9 mouse cellular contexts compared by ENCODE assay signal in genomic region chr13:44758750-44759149, GRCm38 (mm10). TPM values are rescaled to one million over a fixed set of nuclear protein-coding genes. Genes with fewer than 3 reads are reported as not detected.
DNase-seq lines count a peak whose midpoint lies in the region; ATAC-seq and TF ChIP-seq lines count a peak whose summit lies in the region.
"Had no signal": no experiment of that assay in that cellular context is flagged by ENCODE, and none has a peak within 500 bp of the region (broad histone marks: within the 10 kb centered on the region; RNA-seq: fewer than 3 reads in every experiment).

No protein-coding gene starts in this region.

- no peak for TF ChIP-seq POLR2A in CH12.LX (IDR thresholded peaks at IDR 0.05; ENCODE audit: low read depth, low read length)

- TF ChIP-seq CTCF in kidney, postnatal 0 days (IDR thresholded peaks at IDR 0.05; ENCODE audit: low read depth): peak; percentile 42; the same call in 1 of the 2 replicates
- TF ChIP-seq CTCF in CH12.LX (conservative IDR thresholded peaks at IDR 0.05 in 1 of 2, IDR thresholded peaks at IDR 0.05 in 1 of 2; ENCODE audit: low read depth in 2 of 2, low read length in 2 of 2): peak in 1 of 2 experiments; percentile 82; a peak in 2 of 4 replicates

- H3K9ac ChIP-seq in kidney, postnatal 0 days (ENCODE audit: low read depth, low read length): no peak overlapping the region
- H3K9ac ChIP-seq in kidney, embryonic 14.5 days (ENCODE audit: low read depth, low read length): no peak overlapping the region
- no peak overlapping the region for H3K9ac ChIP-seq in CH12.LX (ENCODE audit: insufficient read depth, low read depth)
- H3K9ac ChIP-seq in midbrain, embryonic 14.5 days (replicated peaks; ENCODE audit: low read length): no peak overlapping the region
- H3K9ac ChIP-seq: embryonic facial prominence, embryonic 13.5 days; neural tube, embryonic 13.5 days had no signal

- in situ Hi-C loops in CH12.LX (cut with MboI; ENCODE audit: low pct_ligation_motif_present, low pct_unique_long_range_greater_than_20kb, low sequenced_read_pairs): no loop called here

- dilution Hi-C loops in CH12.LX (cut with MboI; ENCODE audit: extremely low pct_ligation_motif_present, extremely low pct_unique_long_range_greater_than_20kb, low sequenced_read_pairs): no loop called here

- no peaks in the 10 kb centered on the region for H3K36me3 ChIP-seq in kidney, postnatal 0 days (ENCODE audit: insufficient read depth, low read length)
- no peaks in the 10 kb centered on the region for H3K36me3 ChIP-seq in kidney, embryonic 14.5 days (ENCODE audit: control insufficient read depth, insufficient read depth, low read length)
- H3K36me3 ChIP-seq in CH12.LX (replicated peaks in 1 of 2; ENCODE audit: control insufficient read depth in 1 of 2, insufficient read depth in 1 of 2, low read length in 1 of 2): peaks cover 0 to 19% of the 10 kb centered on the region in 2 experiments
- H3K36me3 ChIP-seq in midbrain, embryonic 14.5 days (ENCODE audit: control insufficient read depth, insufficient read depth, low read length): no peaks in the 10 kb centered on the region
- H3K36me3 ChIP-seq: embryonic facial prominence, embryonic 13.5 days; neural tube, embryonic 13.5 days had no signal

- H3K79me2 ChIP-seq in CH12.LX (replicated peaks; ENCODE audit: control insufficient read depth, extremely low read depth, insufficient read depth, poor library complexity, severe bottlenecking): peaks cover 17% of the 10 kb centered on the region

- H3K4me1 ChIP-seq in kidney, postnatal 0 days (replicated peaks; ENCODE audit: insufficient read depth, low read length): peaks cover 19% of the 10 kb centered on the region
- peaks cover 17% of the 10 kb centered on the region for H3K4me1 ChIP-seq in kidney, embryonic 14.5 days (ENCODE audit: control insufficient read depth, insufficient read depth, low read length)
- peaks cover 7 to 58% of the 10 kb centered on the region in 2 experiments for H3K4me1 ChIP-seq in CH12.LX (ENCODE audit: control insufficient read depth in 1 of 2, insufficient read depth in 2 of 2)
- peaks cover 14% of the 10 kb centered on the region; the same call in 1 of the 2 replicates for H3K4me1 ChIP-seq in midbrain, embryonic 14.5 days (ENCODE audit: control insufficient read depth, insufficient read depth, low read length)

- 71% methylated on average over 1 of the region's 1 CpGs for WGBS in kidney, postnatal 0 days
- whole genome bisulfite sequencing in kidney, embryonic 14.5 days: 59% methylated on average over 1 of the region's 1 CpGs
- WGBS in midbrain, embryonic 14.5 days: 91% methylated on average over 1 of the region's 1 CpGs

- peak; percentile 86 for TF ChIP-seq RAD21 in CH12.LX (IDR thresholded peaks at IDR 0.05; ENCODE audit: low read depth, low read length)

- no peak overlapping the region for H3K4me3 ChIP-seq in kidney, postnatal 0 days (replicated peaks; ENCODE audit: low read depth, low read length)
- no peak overlapping the region for H3K4me3 ChIP-seq in kidney, embryonic 14.5 days (ENCODE audit: low read length)
- no peak overlapping the region for H3K4me3 ChIP-seq in CH12.LX (replicated peaks in 1 of 3; ENCODE audit: low read depth in 2 of 3, low read length in 2 of 3, poor library complexity in 1 of 3)
- no peak overlapping the region for H3K4me3 ChIP-seq in midbrain, embryonic 14.5 days (replicated peaks; ENCODE audit: low read depth, low read length)
- H3K4me3 ChIP-seq: embryonic facial prominence, embryonic 13.5 days; neural tube, embryonic 13.5 days had no signal

- ATAC-seq in kidney, postnatal 0 days (replicated peaks; ENCODE audit: low FRiP score, low read depth): no peak
- no peak for ATAC-seq in kidney, embryonic 14.5 days (ENCODE audit: low FRiP score, low TSS enrichment)
- no peak for ATAC-seq in midbrain, embryonic 14.5 days (ENCODE audit: low FRiP score, low TSS enrichment)

- TF ChIP-seq EP300 in CH12.LX (IDR thresholded peaks at IDR 0.05; ENCODE audit: low read length): no peak

- no peaks in the 10 kb centered on the region for H3K27me3 ChIP-seq in kidney, postnatal 0 days (ENCODE audit: insufficient read depth, low read length)
- H3K27me3 ChIP-seq in kidney, embryonic 14.5 days (ENCODE audit: control insufficient read depth, insufficient read depth, low read length): no peaks in the 10 kb centered on the region
- no peaks in the 10 kb centered on the region for H3K27me3 ChIP-seq in CH12.LX (replicated peaks)
- H3K27me3 ChIP-seq in midbrain, embryonic 14.5 days (ENCODE audit: control insufficient read depth, insufficient read depth, low read length): no peaks in the 10 kb centered on the region
- H3K27me3 ChIP-seq: embryonic facial prominence, embryonic 13.5 days; neural tube, embryonic 13.5 days had no signal

- no peaks in the 10 kb centered on the region for H3K9me3 ChIP-seq in kidney, postnatal 0 days (replicated peaks; ENCODE audit: low read length)
- no peaks in the 10 kb centered on the region for H3K9me3 ChIP-seq in kidney, embryonic 14.5 days (ENCODE audit: control insufficient read depth, low read length)
- H3K9me3 ChIP-seq in CH12.LX (replicated peaks; ENCODE audit: low read length): no peaks in the 10 kb centered on the region
- H3K9me3 ChIP-seq in midbrain, embryonic 14.5 days (ENCODE audit: control insufficient read depth, low read length): no peaks in the 10 kb centered on the region
- H3K9me3 ChIP-seq: embryonic facial prominence, embryonic 13.5 days; neural tube, embryonic 13.5 days had no signal

- no peak for DNase-seq in kidney, postnatal 0 days (ENCODE audit: low spot score)
- peak; percentile 43 for DNase-seq in CH12.LX (ENCODE audit: extremely low read depth)
- peak; percentile 73 for DNase-seq in brain, adult 2 months (ENCODE audit: low read depth, low spot score)
- peak; percentile 29 for DNase-seq in retina, postnatal 1 day
- no peak for DNase-seq in midbrain, embryonic 14.5 days
- DNase-seq in testis, postnatal 14 days (ENCODE audit: low spot score): no peak

- no peak overlapping the region for H3K4me2 ChIP-seq in kidney, postnatal 0 days (ENCODE audit: low read length)
- no peak overlapping the region for H3K4me2 ChIP-seq in kidney, embryonic 14.5 days (replicated peaks; ENCODE audit: low read depth, low read length)
- H3K4me2 ChIP-seq in CH12.LX (ENCODE audit: insufficient read depth, low read depth, poor library complexity, severe bottlenecking): no peak overlapping the region
- no peak overlapping the region for H3K4me2 ChIP-seq in midbrain, embryonic 14.5 days (ENCODE audit: low read length)
- H3K4me2 ChIP-seq: embryonic facial prominence, embryonic 13.5 days; neural tube, embryonic 13.5 days had no signal

- no peak overlapping the region for H3K27ac ChIP-seq in kidney, postnatal 0 days
- H3K27ac ChIP-seq in kidney, embryonic 14.5 days (ENCODE audit: low read depth, low read length): no peak overlapping the region
- no peak overlapping the region for H3K27ac ChIP-seq in CH12.LX (ENCODE audit: insufficient read depth, low read depth)
- H3K27ac ChIP-seq in midbrain, embryonic 14.5 days (replicated peaks; ENCODE audit: low read depth, low read length): no peak overlapping the region
- H3K27ac ChIP-seq: embryonic facial prominence, embryonic 13.5 days; neural tube, embryonic 13.5 days had no signal

TF ChIP-seq in CH12.LX, 34 proteins besides CTCF, POLR2A, EP300 and RAD21:
- no peak for TF ChIP-seq ZMIZ1 (IDR thresholded peaks at IDR 0.05; ENCODE audit: low read depth, low read length)
- peak; percentile 52 for TF ChIP-seq ZC3H11A (IDR thresholded peaks at IDR 0.05; ENCODE audit: low read depth, low read length)
- no peak for TF ChIP-seq CHD2 (IDR thresholded peaks at IDR 0.05; ENCODE audit: low read length)
- TF ChIP-seq CHD1 (IDR thresholded peaks at IDR 0.05; ENCODE audit: low read depth, low read length): no peak
- no peak for TF ChIP-seq MYC (IDR thresholded peaks at IDR 0.05; ENCODE audit: low read depth, low read length)
- peak; percentile 86 for TF ChIP-seq SMC3 (IDR thresholded peaks at IDR 0.05; ENCODE audit: low read depth, low read length)
- TF ChIP-seq IRF4 (IDR thresholded peaks at IDR 0.05; ENCODE audit: low read depth, low read length): 0 out of 2 replicates have a peak, but pooled peaks have one; percentile 29
- TF ChIP-seq MEF2A (IDR thresholded peaks at IDR 0.05; ENCODE audit: borderline replicate concordance, low read depth, low read length): no peak

RNA-seq across cellular contexts. Expression of gene Jarid2, which starts 29.5 kb away (rescaled TPM):
- 22.5 and 26.2 TPM in 2 replicates for polyA plus RNA-seq in kidney, postnatal 0 days (2015; fragmentation: Nextera tagmentation; extraction: Ambion mirVana)
- 27.4 and 28.1 TPM in 2 replicates for polyA plus RNA-seq in kidney, embryonic 14.5 days (2014; fragmentation: Nextera tagmentation; extraction: Ambion mirVana)
- total RNA-seq in CH12.LX (2012; rRNA removed) (3.2 and 4.5 TPM in 2 replicates), CH12.LX (2014; rRNA removed) (6.1 and 7.8 TPM in 2 replicates)
- 10.9 and 14.2 TPM in 2 replicates for polyA plus RNA-seq in CH12.LX (2012; ENCODE audit: insufficient read length, low read depth)
- polyA plus RNA-seq in midbrain, embryonic 14.5 days (2014; fragmentation: Nextera tagmentation; extraction: Ambion mirVana): 31.7 and 35.7 TPM in 2 replicates

Comparison
In these comparisons a context has a peak if more than half of its experiments do, and no peak if none do; other contexts are left out.
1. DNase-seq: peak in CH12.LX (single experiment), brain, adult 2 months (single experiment) and retina, postnatal 1 day (single experiment); none in kidney, postnatal 0 days (single experiment), midbrain, embryonic 14.5 days (single experiment) and testis, postnatal 14 days (single experiment).